Mouse (Mus musculus): ENCODE data around the gene Nxf1. TPM values are rescaled to one million over a fixed set of nuclear protein-coding genes. Genes with fewer than 3 reads are reported as not detected.

Nxf1 gene
- polyA plus RNA-seq, 1 experiment = 183 TPM

DNA sequence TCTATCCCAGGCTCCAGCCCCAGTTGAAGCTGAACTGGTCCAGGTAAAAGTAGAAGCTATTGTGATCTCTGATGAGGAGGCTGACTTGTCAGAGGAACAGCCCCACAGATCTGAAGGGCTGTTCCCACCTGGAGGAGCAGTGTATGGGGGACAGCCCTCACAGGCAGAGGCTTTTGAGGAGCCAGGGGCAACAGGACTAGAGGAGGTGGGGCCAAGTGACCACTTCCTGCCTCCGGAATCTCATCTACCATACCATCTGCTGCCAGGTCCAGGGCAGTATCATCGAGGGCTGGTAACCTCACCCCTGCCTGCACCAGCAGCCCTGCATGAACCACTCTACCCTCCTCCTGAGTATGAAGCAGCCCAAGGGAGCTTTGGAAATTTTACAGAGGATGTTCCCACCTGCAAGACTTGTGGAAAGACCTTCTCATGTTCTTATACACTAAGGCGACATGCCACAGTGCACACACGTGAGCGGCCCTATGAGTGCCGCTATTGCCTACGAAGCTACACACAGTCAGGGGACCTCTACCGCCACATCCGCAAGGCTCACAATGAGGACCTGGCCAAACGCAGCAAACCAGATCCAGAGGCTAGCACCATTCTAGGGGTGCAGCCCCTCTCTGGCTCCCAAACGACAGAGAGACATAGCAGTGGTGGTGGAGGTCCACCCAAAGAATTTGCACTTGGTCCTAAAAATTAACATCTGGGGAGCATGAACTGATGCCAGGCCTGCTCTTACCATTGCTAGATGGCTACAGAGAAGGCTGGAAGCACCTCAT, 47.2 kb downstream of the Nxf1 start:
- TF ChIP-seq POLR2A (IDR thresholded peaks at IDR 0.05; ENCODE audit: low read depth, low read length) = no peak
- TF ChIP-seq CTCF (IDR thresholded peaks at IDR 0.05; ENCODE audit: borderline replicate concordance, insufficient read depth, low read length) = no peak
- Histone ChIP-seq H3K4me1 (ENCODE audit: control insufficient read depth, insufficient read depth, low read length) (no peaks in the 10 kb centered on the region), H3K27ac (ENCODE audit: insufficient read depth, low read length) (no peak overlapping the region), H3K4me3 (ENCODE audit: insufficient read depth, low read length) (no peak overlapping the region)

- no peak overlapping the region for H3K4me3 ChIP-seq (ENCODE audit: insufficient read depth, low read length)
- TF ChIP-seq POLR2A (IDR thresholded peaks at IDR 0.05; ENCODE audit: low read depth, low read length) (no peak), CTCF (IDR thresholded peaks at IDR 0.05; ENCODE audit: borderline replicate concordance, insufficient read depth, low read length) (no peak)
Observed at GRCm38 (mm10) chr19:8806810-8807209, 49.9 kb downstream of the Nxf1 start.

DNA sequence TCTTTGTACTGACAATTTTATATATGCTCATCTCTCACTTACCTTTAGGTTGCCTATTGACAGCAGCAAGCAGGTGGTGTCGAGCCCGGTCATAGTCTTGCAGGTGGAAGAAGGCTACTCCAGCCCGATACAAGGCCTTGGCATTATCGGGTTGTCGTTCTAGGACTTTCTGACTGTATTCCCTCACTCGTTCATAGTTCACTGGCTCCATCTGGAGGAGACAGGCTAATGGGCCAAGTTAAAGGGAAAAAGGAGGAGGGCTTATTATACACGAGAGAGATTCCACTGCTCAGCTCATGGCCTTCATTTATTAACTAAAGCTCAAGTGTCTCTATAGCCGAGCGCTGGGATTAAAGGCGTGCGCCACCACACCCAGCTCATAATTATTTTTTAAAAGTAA, 58.9 kb downstream of the Nxf1 start:
- TF ChIP-seq CTCF (IDR thresholded peaks at IDR 0.05; ENCODE audit: borderline replicate concordance, insufficient read depth, low read length) = no peak
- no peak for TF ChIP-seq POLR2A (IDR thresholded peaks at IDR 0.05; ENCODE audit: low read depth, low read length)
- Histone ChIP-seq H3K4me1 (ENCODE audit: control insufficient read depth, insufficient read depth, low read length) (no peaks in the 10 kb centered on the region; the same call in 1 of the 2 replicates), H3K27ac (ENCODE audit: insufficient read depth, low read length) (no peak overlapping the region), H3K4me3 (ENCODE audit: insufficient read depth, low read length) (no peak overlapping the region)

More at GRCm38 (mm10) chr19:8806810-8807209, 49.9 kb downstream of the Nxf1 start:
- Histone ChIP-seq H3K4me1 (ENCODE audit: control insufficient read depth, insufficient read depth, low read length) (no peaks in the 10 kb centered on the region), H3K27ac (ENCODE audit: insufficient read depth, low read length) (no peak overlapping the region)

DNA sequence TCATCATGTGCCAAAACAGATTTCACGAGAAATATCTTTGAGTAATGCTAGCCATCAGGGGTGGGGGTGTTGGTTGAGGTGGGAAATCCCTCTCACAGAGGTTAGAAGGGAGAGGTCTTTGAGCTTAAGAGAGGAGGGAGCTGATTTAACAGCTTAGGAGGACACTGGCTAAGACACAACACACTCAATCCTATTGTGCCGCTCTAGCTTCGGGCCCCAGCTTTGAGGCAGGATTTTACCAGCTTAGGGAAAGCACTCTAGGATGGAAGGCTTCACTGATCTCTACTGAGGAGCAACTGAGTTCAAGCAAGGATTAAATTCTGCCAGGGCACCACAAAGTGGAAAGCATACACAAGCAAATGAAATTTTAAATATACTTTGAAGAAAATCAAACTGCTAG, 60.1 kb downstream of the Nxf1 start:
- no peak overlapping the region for H3K27ac ChIP-seq (ENCODE audit: insufficient read depth, low read length)
- H3K4me1 ChIP-seq (ENCODE audit: control insufficient read depth, insufficient read depth, low read length) = no peaks in the 10 kb centered on the region; the same call in 1 of the 2 replicates
- H3K4me3 ChIP-seq (ENCODE audit: insufficient read depth, low read length) = peak overlapping the region; percentile 3; the same call in 1 of the 2 replicates
- TF ChIP-seq POLR2A (IDR thresholded peaks at IDR 0.05; ENCODE audit: low read depth, low read length) = no peak
- no peak for TF ChIP-seq CTCF (IDR thresholded peaks at IDR 0.05; ENCODE audit: borderline replicate concordance, insufficient read depth, low read length)

DNA sequence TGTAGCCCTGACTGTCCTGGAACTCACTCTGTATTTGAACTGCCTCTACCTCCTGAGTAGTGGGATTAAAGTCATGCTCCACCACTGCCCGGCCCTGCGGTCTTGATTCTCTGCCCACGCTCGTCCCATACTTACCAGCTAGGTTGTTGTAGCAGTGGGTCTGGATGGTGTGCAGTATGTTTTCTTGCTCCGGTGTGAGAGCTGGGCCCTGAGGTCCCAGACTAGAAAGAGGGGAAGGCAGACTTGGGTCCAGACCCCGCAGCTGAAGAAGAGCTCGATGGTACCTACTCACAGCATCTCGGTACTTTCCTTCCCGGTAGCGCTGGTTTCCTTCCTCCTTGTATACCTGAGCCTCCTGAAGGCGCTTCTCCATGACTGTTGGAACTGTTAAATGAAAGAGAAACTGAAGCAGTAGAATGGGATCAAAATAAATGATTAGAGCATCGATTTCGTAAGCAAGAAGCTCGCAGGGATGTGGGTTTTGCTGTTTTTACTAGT, 61.5 kb downstream of the Nxf1 start:
- peak overlapping the region; percentile 88 for H3K4me3 ChIP-seq (ENCODE audit: insufficient read depth, low read length)
- H3K4me1 ChIP-seq (ENCODE audit: control insufficient read depth, insufficient read depth, low read length) = no peaks in the 10 kb centered on the region; the same call in 1 of the 2 replicates
- TF ChIP-seq CTCF (IDR thresholded peaks at IDR 0.05; ENCODE audit: borderline replicate concordance, insufficient read depth, low read length) (no peak), POLR2A (IDR thresholded peaks at IDR 0.05; ENCODE audit: low read depth, low read length) (no peak; the same call in 1 of the 2 replicates)
- H3K27ac ChIP-seq (ENCODE audit: insufficient read depth, low read length) = peak overlapping the region; percentile 96

GRCm38 (mm10) chr19:8818801-8819595, 62.1 kb downstream of the Nxf1 start, which contains the start of gene Ttc9c:
TSS of gene Ttc9c (minus strand) at chr19:8819333.
- H3K4me3 ChIP-seq (ENCODE audit: insufficient read depth, low read length) = peak within 1 kb of the TSS; percentile 95

DNA sequence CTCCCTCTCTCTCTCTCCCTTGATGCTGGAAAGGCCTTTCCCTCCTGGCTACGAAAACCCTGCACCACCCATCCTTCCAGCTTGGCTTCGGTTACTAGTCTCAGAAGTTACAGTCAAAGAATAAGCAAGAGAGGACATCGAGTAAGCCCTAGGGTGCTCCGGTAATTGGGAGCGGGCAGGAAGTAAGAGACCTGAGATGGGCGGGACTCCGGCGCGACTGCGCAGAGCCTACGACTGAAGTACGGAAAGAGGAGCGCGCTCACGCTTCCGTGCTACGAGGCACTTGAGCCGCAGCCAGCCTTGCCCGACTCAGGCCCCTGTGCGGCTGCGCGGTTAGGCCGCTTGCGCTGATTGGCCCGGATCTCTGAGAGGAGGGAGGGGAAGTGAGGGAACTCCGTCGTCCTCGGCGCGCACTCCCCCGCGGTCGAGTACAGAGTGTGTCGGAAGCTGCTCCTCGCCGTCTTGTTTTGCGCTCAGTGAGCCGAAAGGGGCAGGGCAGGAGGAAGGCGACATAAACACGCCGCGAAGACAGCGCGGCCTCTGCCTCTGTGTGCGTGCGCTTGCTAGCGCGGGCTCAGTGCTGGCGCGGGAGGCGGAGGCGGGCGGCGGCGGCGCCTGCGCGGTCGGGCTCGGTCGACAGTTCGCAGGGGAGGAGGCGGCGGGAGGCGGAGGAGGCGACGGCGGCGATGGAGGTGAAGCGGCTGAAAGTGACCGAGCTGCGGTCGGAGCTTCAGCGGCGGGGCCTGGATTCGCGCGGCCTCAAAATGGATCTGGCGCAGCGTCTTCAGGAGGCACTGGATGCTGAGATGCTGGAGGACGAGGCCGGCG, 62.9 kb downstream of the Nxf1 start, which contains the start of gene Hnrnpul2:
TSS of gene Hnrnpul2 (plus strand) at position 415 of the 828 bp plus-strand sequence.
- no peaks in the 10 kb centered on the region for H3K4me1 ChIP-seq (ENCODE audit: control insufficient read depth, insufficient read depth, low read length)
- peak within 1 kb of the TSS; percentile 97 for H3K27ac ChIP-seq (ENCODE audit: insufficient read depth, low read length)
- TF ChIP-seq POLR2A (IDR thresholded peaks at IDR 0.05; ENCODE audit: low read depth, low read length) (peak; percentile 97), CTCF (IDR thresholded peaks at IDR 0.05; ENCODE audit: borderline replicate concordance, insufficient read depth, low read length) (no peak)
- peak within 1 kb of the TSS; percentile 95 for H3K4me3 ChIP-seq (ENCODE audit: insufficient read depth, low read length)

More at GRCm38 (mm10) chr19:8818801-8819595, 62.1 kb downstream of the Nxf1 start, which contains the start of gene Ttc9c:
- peak within 1 kb of the TSS; percentile 97 for H3K27ac ChIP-seq (ENCODE audit: insufficient read depth, low read length)
- no peaks in the 10 kb centered on the region; the same call in 1 of the 2 replicates for H3K4me1 ChIP-seq (ENCODE audit: control insufficient read depth, insufficient read depth, low read length)
- TF ChIP-seq CTCF (IDR thresholded peaks at IDR 0.05; ENCODE audit: borderline replicate concordance, insufficient read depth, low read length) (no peak), POLR2A (IDR thresholded peaks at IDR 0.05; ENCODE audit: low read depth, low read length) (peak; percentile 81)

Other genes with a start within 250 kb of the Nxf1 start
- not detected in 2 replicates for gene Slc22a8, start 165.8 kb upstream of the Nxf1 start, polyA plus RNA-seq (2011; ENCODE audit: insufficient read length, low read depth, missing spikeins)
- not detected in 2 replicates for gene Slc22a6, start 139.0 kb upstream of the Nxf1 start, polyA plus RNA-seq (2011; ENCODE audit: insufficient read length, low read depth, missing spikeins)
- gene Chrm1, start 93.3 kb upstream of the Nxf1 start, polyA plus RNA-seq (2011; ENCODE audit: insufficient read length, low read depth, missing spikeins) = not detected in 2 replicates
- 203 and 309 TPM in 2 replicates for gene Slc3a2, start 33.7 kb upstream of the Nxf1 start, polyA plus RNA-seq (2011; ENCODE audit: insufficient read length, low read depth, missing spikeins)
- gene Wdr74, start 21.2 kb upstream of the Nxf1 start, polyA plus RNA-seq (2011; ENCODE audit: insufficient read length, low read depth, missing spikeins) = 46.5 and 52.3 TPM in 2 replicates
- gene 1700092M07Rik, start 16.4 kb upstream of the Nxf1 start, polyA plus RNA-seq (2011; ENCODE audit: insufficient read length, low read depth, missing spikeins) = not detected in 2 replicates
- 97.6 and 114 TPM in 2 replicates for gene Stx5a, start 15.7 kb upstream of the Nxf1 start, polyA plus RNA-seq (2011; ENCODE audit: insufficient read length, low read depth, missing spikeins)
- gene Tmem223, start 13.9 kb downstream of the Nxf1 start, polyA plus RNA-seq (2011; ENCODE audit: insufficient read length, low read depth, missing spikeins) = 34.7 and 36.7 TPM in 2 replicates
- 41.7 and 49.2 TPM in 2 replicates for gene Tmem179b, start 17.4 kb downstream of the Nxf1 start, polyA plus RNA-seq (2011; ENCODE audit: insufficient read length, low read depth, missing spikeins)
- gene Taf6l, start 29.3 kb downstream of the Nxf1 start, polyA plus RNA-seq (2011; ENCODE audit: insufficient read length, low read depth, missing spikeins) = 15.7 and 22.7 TPM in 2 replicates
- gene Polr2g, start 41.5 kb downstream of the Nxf1 start, polyA plus RNA-seq (2011; ENCODE audit: insufficient read length, low read depth, missing spikeins) = 93.9 and 96.0 TPM in 2 replicates
- 1.4 and 2.0 TPM in 2 replicates for gene Zbtb3, start 45.5 kb downstream of the Nxf1 start, polyA plus RNA-seq (2011; ENCODE audit: insufficient read length, low read depth, missing spikeins)
- gene Ttc9c, start 62.3 kb downstream of the Nxf1 start, polyA plus RNA-seq (2011; ENCODE audit: insufficient read length, low read depth, missing spikeins) = 52.8 and 68.7 TPM in 2 replicates
- 78.5 and 98.7 TPM in 2 replicates for gene Hnrnpul2, start 62.9 kb downstream of the Nxf1 start, polyA plus RNA-seq (2011; ENCODE audit: insufficient read length, low read depth, missing spikeins)
- 43.8 and 73.0 TPM in 2 replicates for gene AC129217.1, start 72.7 kb downstream of the Nxf1 start, polyA plus RNA-seq (2011; ENCODE audit: insufficient read length, low read depth, missing spikeins)
- gene Bscl2, start 80.4 kb downstream of the Nxf1 start, polyA plus RNA-seq (2011; ENCODE audit: insufficient read length, low read depth, missing spikeins) = 41.2 and 50.0 TPM in 2 replicates
- gene Gng3, start 82.1 kb downstream of the Nxf1 start, polyA plus RNA-seq (2011; ENCODE audit: insufficient read length, low read depth, missing spikeins) = not detected in 2 replicates
- 5.9 and 9.0 TPM in 2 replicates for gene Lrrn4cl, start 93.7 kb downstream of the Nxf1 start, polyA plus RNA-seq (2011; ENCODE audit: insufficient read length, low read depth, missing spikeins)
- 104 and 112 TPM in 2 replicates for gene Ubxn1, start 114.4 kb downstream of the Nxf1 start, polyA plus RNA-seq (2011; ENCODE audit: insufficient read length, low read depth, missing spikeins)
- 16.3 and 22.3 TPM in 2 replicates for gene Uqcc3, start 123.8 kb downstream of the Nxf1 start, polyA plus RNA-seq (2011; ENCODE audit: insufficient read length, low read depth, missing spikeins)
- 11.7 and 28.6 TPM in 2 replicates for gene Lbhd1, start 126.7 kb downstream of the Nxf1 start, polyA plus RNA-seq (2011; ENCODE audit: insufficient read length, low read depth, missing spikeins)
- not detected in 2 replicates for gene Gm49403, start 126.9 kb downstream of the Nxf1 start, polyA plus RNA-seq (2011; ENCODE audit: insufficient read length, low read depth, missing spikeins)
- 61.7 and 68.8 TPM in 2 replicates for gene 1810009A15Rik, start 131.8 kb downstream of the Nxf1 start, polyA plus RNA-seq (2011; ENCODE audit: insufficient read length, low read depth, missing spikeins)
- gene Gm49416, start 131.9 kb downstream of the Nxf1 start, polyA plus RNA-seq (2011; ENCODE audit: insufficient read length, low read depth, missing spikeins) = 16.8 and 18.4 TPM in 2 replicates
- gene Ints5, start 135.9 kb downstream of the Nxf1 start, polyA plus RNA-seq (2011; ENCODE audit: insufficient read length, low read depth, missing spikeins) = 20.2 and 23.1 TPM in 2 replicates
- gene Ganab, start 141.0 kb downstream of the Nxf1 start, polyA plus RNA-seq (2011; ENCODE audit: insufficient read length, low read depth, missing spikeins) = 176 and 190 TPM in 2 replicates
- 26.7 and 28.9 TPM in 2 replicates for gene B3gat3, start 163.3 kb downstream of the Nxf1 start, polyA plus RNA-seq (2011; ENCODE audit: insufficient read length, low read depth, missing spikeins)
- 2.7 and 3.5 TPM in 2 replicates for gene Rom1, start 172.3 kb downstream of the Nxf1 start, polyA plus RNA-seq (2011; ENCODE audit: insufficient read length, low read depth, missing spikeins)
- gene Eml3, start 172.5 kb downstream of the Nxf1 start, polyA plus RNA-seq (2011; ENCODE audit: insufficient read length, low read depth, missing spikeins) = 26.2 and 28.2 TPM in 2 replicates
- 101 and 102 TPM in 2 replicates for gene Mta2, start 184.8 kb downstream of the Nxf1 start, polyA plus RNA-seq (2011; ENCODE audit: insufficient read length, low read depth, missing spikeins)
- gene Tut1, start 196.8 kb downstream of the Nxf1 start, polyA plus RNA-seq (2011; ENCODE audit: insufficient read length, low read depth, missing spikeins) = 16.8 and 19.7 TPM in 2 replicates
- 882 and 905 TPM in 2 replicates for gene Eef1g, start 210.0 kb downstream of the Nxf1 start, polyA plus RNA-seq (2011; ENCODE audit: insufficient read length, low read depth, missing spikeins)
- gene Ahnak, start 232.2 kb downstream of the Nxf1 start, polyA plus RNA-seq (2011; ENCODE audit: insufficient read length, low read depth, missing spikeins) = 559 and 687 TPM in 2 replicates

Data from embryonic fibroblast, embryonic 13.5 days (primary cell).